Mouse (Mus musculus): ENCODE measurements around the gene Zfp1.

Gene Zfp1

GRCm38 (mm10) chr8:111712135-111712534 lies 68.9 kb downstream of the Zfp1 start:
- in situ Hi-C loops (cut with MboI, MseI) = no loop called here

DNA sequence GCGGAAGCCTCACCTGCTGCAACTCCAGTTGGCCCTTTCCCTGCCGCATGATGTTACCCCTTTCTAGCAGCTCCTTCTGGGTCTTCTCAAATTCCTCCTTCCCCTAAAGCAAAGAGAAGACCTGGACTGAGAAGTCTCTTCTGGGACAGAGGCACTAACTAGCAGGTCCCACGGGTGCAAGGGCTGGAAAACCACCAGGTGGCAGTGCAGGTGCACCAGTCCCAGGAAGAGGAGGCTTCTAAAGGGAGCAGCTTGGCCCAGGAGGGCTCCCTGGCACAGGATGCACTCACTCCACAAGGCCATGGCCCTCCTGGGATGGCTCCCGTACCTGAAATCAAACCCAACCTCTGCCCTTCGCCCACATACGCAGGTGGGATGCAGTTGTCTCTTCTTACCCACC lies 69.4 kb downstream of the Zfp1 start:
- in situ Hi-C loops (cut with MboI, MseI) = no loop called here

DNA sequence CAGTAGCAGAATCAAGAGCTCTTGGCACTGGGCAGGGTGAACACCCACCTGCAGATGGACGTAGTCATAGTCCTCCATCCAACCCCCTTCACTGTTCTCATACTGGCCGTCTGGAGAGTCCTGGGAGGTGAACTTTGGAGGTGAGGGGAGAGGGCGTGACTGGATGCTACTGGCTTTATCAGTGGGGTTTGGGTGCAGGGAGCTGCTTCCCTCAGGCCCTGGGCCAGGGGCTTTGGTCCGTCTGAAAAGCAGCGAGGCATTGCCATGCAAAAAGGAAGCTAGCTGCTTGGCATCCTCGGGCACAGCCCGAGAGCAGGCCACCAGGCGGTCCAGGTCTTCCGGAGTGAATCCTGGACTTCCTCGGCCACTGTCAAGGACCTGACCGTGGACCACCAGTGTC lies 70.1 kb downstream of the Zfp1 start:
- in situ Hi-C loops (cut with MboI, MseI) = no loop called here

DNA sequence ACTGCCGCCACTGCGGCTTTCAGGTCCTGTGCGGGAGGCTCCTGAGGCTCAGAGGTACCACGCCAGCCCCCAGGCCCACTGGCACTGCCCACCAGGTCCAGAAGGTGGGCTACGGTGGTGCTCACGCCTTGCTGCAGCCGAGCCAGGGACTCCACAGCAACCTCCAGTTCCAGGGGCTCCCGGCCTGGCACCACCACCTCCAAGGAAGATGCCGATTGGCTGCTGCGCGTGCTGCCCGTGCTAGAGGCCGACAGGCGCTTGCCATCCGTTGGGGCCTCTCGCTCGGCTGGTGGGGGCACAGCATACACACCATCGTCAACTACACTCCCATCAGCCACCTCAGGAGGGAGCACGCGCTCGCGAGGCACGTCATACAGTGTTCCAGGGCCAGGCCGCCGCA lies 70.6 kb downstream of the Zfp1 start:
- in situ Hi-C loops (cut with MboI, MseI) = no loop called here

GRCm38 (mm10) chr8:111714295-111714694 lies 71.1 kb downstream of the Zfp1 start:
- in situ Hi-C loops (cut with MboI, MseI) = no loop called here

- in situ Hi-C loops (cut with MboI, MseI) = no loop called here
Observed at GRCm38 (mm10) chr8:111715514-111715913, 72.3 kb downstream of the Zfp1 start.

DNA sequence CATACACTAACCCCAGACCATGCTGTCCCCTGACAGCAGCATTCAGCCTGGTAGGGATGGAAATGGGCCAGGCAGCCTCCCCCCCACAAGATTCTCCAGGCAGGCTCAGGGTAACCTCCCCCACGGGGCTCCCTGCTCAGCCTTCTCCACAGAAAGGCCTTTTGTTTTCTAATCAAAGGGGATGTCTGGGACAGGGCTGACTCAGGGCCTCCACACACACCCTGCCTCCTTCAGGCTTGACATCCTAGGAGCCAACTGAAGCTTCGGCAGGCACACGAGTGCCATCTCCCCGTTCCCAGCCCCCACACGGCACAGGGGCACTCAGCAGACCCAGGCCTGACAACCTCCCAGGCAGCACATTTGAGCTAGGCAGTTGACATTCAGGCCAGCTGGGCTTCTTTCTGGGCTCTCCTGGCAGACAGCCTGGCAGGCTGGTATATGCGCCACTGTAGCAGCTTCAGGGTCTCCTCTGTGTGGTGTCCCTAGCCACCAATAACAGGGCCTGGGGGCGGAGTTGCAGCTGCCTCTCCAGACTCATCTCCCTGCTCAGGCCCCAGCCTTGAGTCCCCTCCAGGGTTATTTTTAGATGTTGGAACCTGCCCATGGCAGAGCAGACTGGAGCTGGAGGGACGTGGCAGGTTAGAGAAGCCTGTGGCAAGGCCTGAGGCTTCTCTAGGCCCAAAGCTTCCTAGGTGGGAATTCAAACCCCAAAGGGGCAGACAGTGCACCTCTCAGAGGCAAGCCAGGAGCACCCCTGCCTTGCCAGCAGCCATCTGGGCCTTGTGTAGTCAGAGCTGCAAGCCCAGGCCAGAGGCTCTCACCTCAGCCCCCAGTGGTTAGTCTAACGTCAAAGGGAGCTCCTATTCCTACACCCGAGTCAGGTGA lies 73.6 kb downstream of the Zfp1 start:
- in situ Hi-C loops (cut with MboI, MseI) = no loop called here

GRCm38 (mm10) chr8:111717488-111717792 lies 74.2 kb downstream of the Zfp1 start:
- in situ Hi-C loops (cut with MboI, MseI) = no loop called here

DNA sequence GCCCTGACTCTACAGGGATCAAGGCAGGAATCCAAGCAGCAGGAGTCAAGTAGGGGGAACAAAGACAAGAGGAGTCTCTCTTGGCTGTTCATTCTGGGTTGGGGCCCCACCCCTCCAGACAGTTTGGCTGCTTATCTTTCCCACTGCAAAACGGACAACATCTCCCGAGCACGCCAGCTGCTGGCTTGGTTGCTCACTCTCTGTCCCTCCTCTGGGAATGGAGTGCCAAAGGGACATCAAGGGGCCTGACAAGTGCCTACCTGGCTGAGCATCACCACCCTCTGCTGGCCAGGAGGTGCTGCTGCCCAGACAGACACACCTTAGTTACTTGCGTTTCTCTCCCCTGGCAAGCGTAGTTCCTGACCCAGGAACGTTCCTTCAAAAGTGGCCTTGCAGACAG lies 74.7 kb downstream of the Zfp1 start:
- in situ Hi-C loops (cut with MboI, MseI) = no loop called here

- in situ Hi-C loops (cut with MboI, MseI) = no loop called here
Observed at GRCm38 (mm10) chr8:111718937-111719336, 75.7 kb downstream of the Zfp1 start.

- in situ Hi-C loops (cut with MboI, MseI) = no loop called here
Observed at GRCm38 (mm10) chr8:111720115-111720544, 76.9 kb downstream of the Zfp1 start.
